In the genomic region with DNA sequence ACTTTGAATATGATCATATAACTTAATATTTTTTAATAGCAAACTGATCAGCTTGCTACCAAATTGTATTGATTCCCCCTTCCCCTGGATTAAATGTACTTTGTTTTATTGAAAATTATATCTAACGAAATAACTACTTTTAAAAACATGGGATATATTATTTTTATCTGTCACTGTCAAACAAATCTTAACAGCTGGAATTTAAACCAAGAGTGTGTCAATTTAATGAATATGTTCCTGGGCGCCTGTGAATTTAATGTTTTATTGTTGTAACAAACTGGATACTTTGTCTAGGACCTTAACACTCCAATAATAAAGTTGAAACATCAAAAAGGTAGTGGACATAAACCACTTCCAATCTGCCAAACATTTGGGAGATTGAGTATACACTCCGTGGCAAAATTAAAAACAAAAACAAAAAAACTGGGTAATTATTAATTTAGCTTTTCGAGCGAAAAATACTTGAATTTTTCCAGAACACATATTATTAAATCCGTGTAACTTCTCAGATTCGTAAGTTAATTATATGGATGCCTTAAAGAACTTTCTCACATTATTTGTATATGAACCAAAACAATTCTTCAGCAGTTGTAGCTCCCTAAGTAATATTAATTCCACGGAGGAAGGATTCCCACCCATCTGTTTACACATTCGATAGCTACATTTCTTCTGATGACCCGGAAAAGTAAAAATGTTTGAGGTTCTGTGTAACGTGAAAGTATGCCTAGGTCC, we compare ENCODE assay signal across 8 mouse cellular contexts. TPM values are rescaled to one million over a fixed set of nuclear protein-coding genes. Genes with fewer than 3 reads are reported as not detected.
DNase-seq lines count a peak whose midpoint lies in the region; ATAC-seq lines count a peak whose summit lies in the region.

No protein-coding gene starts in this region.

- peak; percentile 29 for DNase-seq in heart, adult 8-10 months (ENCODE audit: low spot score)
- no peak for DNase-seq in heart, adult 11 months
- peak; percentile 24 for DNase-seq in A20 (ENCODE audit: low read depth, low spot score)
- DNase-seq in forebrain, embryonic 14.5 days (ENCODE audit: low spot score): peak; percentile 26
- DNase-seq in gastrocnemius, adult 18-20 months (ENCODE audit: low spot score): no peak
- DNase-seq in natural killer cell, adult 2 months (ENCODE audit: low spot score in 2 of 2): no peak
- no peak for DNase-seq in urinary bladder, postnatal 36 days (ENCODE audit: low spot score in 2 of 2)

- peak overlapping the region; percentile 55 for H3K4me2 ChIP-seq in forebrain, embryonic 14.5 days (ENCODE audit: low read length)
- H3K4me2 ChIP-seq in limb, embryonic 15.5 days: peak overlapping the region; percentile 82

- peak overlapping the region; percentile 92 for H3K27ac ChIP-seq in forebrain, embryonic 14.5 days (ENCODE audit: low read depth, low read length)
- H3K27ac ChIP-seq in limb, embryonic 15.5 days: peak overlapping the region; percentile 91

- no peaks in the 10 kb centered on the region for H3K36me3 ChIP-seq in forebrain, embryonic 14.5 days (ENCODE audit: control insufficient read depth, insufficient read depth, low read length)
- no peaks in the 10 kb centered on the region for H3K36me3 ChIP-seq in limb, embryonic 15.5 days

- ATAC-seq in forebrain, embryonic 14.5 days: no peak
- no peak for ATAC-seq in limb, embryonic 15.5 days (ENCODE audit: insufficient number of reproducible peaks, low FRiP score, low TSS enrichment, low read depth)

- peaks cover 6% of the 10 kb centered on the region; the same call in 1 of the 2 replicates for H3K4me1 ChIP-seq in forebrain, embryonic 14.5 days (ENCODE audit: control insufficient read depth, insufficient read depth, low read length)
- peaks cover 19% of the 10 kb centered on the region for H3K4me1 ChIP-seq in limb, embryonic 15.5 days

- no peaks in the 10 kb centered on the region for H3K9me3 ChIP-seq in forebrain, embryonic 14.5 days (replicated peaks; ENCODE audit: control insufficient read depth, low read length)
- H3K9me3 ChIP-seq in limb, embryonic 15.5 days: no peaks in the 10 kb centered on the region

- H3K9ac ChIP-seq in forebrain, embryonic 14.5 days (ENCODE audit: low read length): peak overlapping the region; percentile 77
- H3K9ac ChIP-seq in limb, embryonic 15.5 days: 0 out of 2 replicates have a peak overlapping the region, but pooled peaks have one; percentile 33

- peak overlapping the region; percentile 57 for H3K4me3 ChIP-seq in forebrain, embryonic 14.5 days (ENCODE audit: low read depth, low read length)
- H3K4me3 ChIP-seq in limb, embryonic 15.5 days: peak overlapping the region; percentile 56

- WGBS in forebrain, embryonic 14.5 days: 2% methylated on average over 11 of the region's 11 CpGs
- 8% methylated on average over 11 of the region's 11 CpGs for WGBS in limb, embryonic 15.5 days

- H3K27me3 ChIP-seq in forebrain, embryonic 14.5 days (replicated peaks; ENCODE audit: control insufficient read depth, insufficient read depth, low read length): no peaks in the 10 kb centered on the region
- H3K27me3 ChIP-seq in limb, embryonic 15.5 days: no peaks in the 10 kb centered on the region

RNA-seq across cellular contexts. Expression of gene Igf2bp3, which starts 2.2 kb away (rescaled TPM):
- not detected for total RNA-seq in heart, adult 8-10 months (2022)
- 30.6 and 32.9 TPM in 2 replicates for polyA plus RNA-seq in forebrain, embryonic 14.5 days (2014; fragmentation: Nextera tagmentation; extraction: Ambion mirVana)
- polyA plus RNA-seq in limb, embryonic 15.5 days (2015; fragmentation: Nextera tagmentation; extraction: Ambion mirVana): 45.9 and 46.1 TPM in 2 replicates
- under 1 TPM; 0.09 to 0.11 TPM for total RNA-seq in gastrocnemius, adult 18-20 months (2021)

RNA-seq across cellular contexts. Expression of gene Tra2a, which starts 46.9 kb away (rescaled TPM):
- total RNA-seq in heart, adult 8-10 months (2022): 10 to 100 TPM; 20.0 to 27.3 (median 24.3) TPM
- polyA plus RNA-seq in forebrain, embryonic 14.5 days (2014; fragmentation: Nextera tagmentation; extraction: Ambion mirVana): 76.3 and 84.1 TPM in 2 replicates
- 81.9 and 98.3 TPM in 2 replicates for polyA plus RNA-seq in limb, embryonic 15.5 days (2015; fragmentation: Nextera tagmentation; extraction: Ambion mirVana)
- total RNA-seq in gastrocnemius, adult 18-20 months (2021): 10 to 100 TPM; 14.7 to 20.2 TPM

Comparison
In these comparisons a context has a peak if more than half of its experiments do, and no peak if none do; other contexts are left out.
1. DNase-seq: peak in heart, adult 8-10 months (single experiment), A20 (single experiment) and forebrain, embryonic 14.5 days (single experiment); none in heart, adult 11 months (single experiment), gastrocnemius, adult 18-20 months (single experiment), natural killer cell, adult 2 months (0 of 2) and urinary bladder, postnatal 36 days (0 of 2).